Mouse (Mus musculus): Measurements from ENCODE around the gene Ccnb1. TPM values are rescaled to one million over a fixed set of nuclear protein-coding genes. Genes with fewer than 3 reads are reported as not detected.
A peak's percentile ranks its signal among the peaks of the same experiment; 100 is the strongest.
"Not testable (repeated sequence)": the region's sequence is repeated elsewhere in the genome, so short reads cannot be mapped to it uniquely, and the experiment has no call there.

Gene Ccnb1
- polyA plus RNA-seq, 1 experiment from 2014 or later = 278 TPM

- not testable (repeated sequence) for H3K9me3 ChIP-seq; H3K9ac ChIP-seq (replicated peaks); H3K27me3 ChIP-seq; ATAC-seq (ENCODE audit: low FRiP score, low read depth)
- 83% methylated on average over 6 of the region's 6 CpGs for WGBS
- H3K4me1 ChIP-seq = peaks cover 12% of the 10 kb centered on the region
- peak overlapping the region; percentile 79 for H3K4me2 ChIP-seq (replicated peaks)
- peak overlapping the region; percentile 79; the same call in 1 of the 2 replicates for H3K4me3 ChIP-seq
- 0 out of 2 replicates have a peak overlapping the region, but pooled peaks have one; percentile 54 for H3K27ac ChIP-seq (replicated peaks)
- H3K36me3 ChIP-seq = peaks cover 28% of the 10 kb centered on the region
Measured at GRCm38 (mm10) chr13:100731462-100732046, 54.8 kb downstream of the Ccnb1 start.

GRCm38 (mm10) chr13:100730861-100731176, 55.6 kb downstream of the Ccnb1 start, which contains the start of gene Cdk7:
Cdk7 (minus strand) TSS chr13:100730939.
- peaks cover 12% of the 10 kb centered on the region for H3K4me1 ChIP-seq
- 0% methylated on average over 19 of the region's 19 CpGs for WGBS
- peak; percentile 100 for ATAC-seq (ENCODE audit: low FRiP score, low read depth)

GRCm38 (mm10) chr13:100730153-100730860, 56.1 kb downstream of the Ccnb1 start:
- peak overlapping the region; percentile 79 for H3K4me3 ChIP-seq
- WGBS = 2% methylated on average over 30 of the region's 30 CpGs
- peaks cover 12% of the 10 kb centered on the region for H3K4me1 ChIP-seq

More at GRCm38 (mm10) chr13:100730861-100731176, 55.6 kb downstream of the Ccnb1 start, which contains the start of gene Cdk7:
- Histone ChIP-seq H3K4me2 (replicated peaks) (peak within 1 kb of the TSS; percentile 79), H3K36me3 (peaks cover 23% of the 10 kb centered on the region), H3K9ac (replicated peaks) (peak within 1 kb of the TSS; percentile 89), H3K27me3 (no peaks in the 10 kb centered on the region), H3K4me3 (peak within 1 kb of the TSS; percentile 79), H3K9me3 (no peaks in the 10 kb centered on the region), H3K27ac (replicated peaks) (peak within 1 kb of the TSS; percentile 86)

More at GRCm38 (mm10) chr13:100730153-100730860, 56.1 kb downstream of the Ccnb1 start:
- H3K9ac ChIP-seq (replicated peaks) = peak overlapping the region; percentile 89
- no peaks in the 10 kb centered on the region for H3K9me3 ChIP-seq
- peak overlapping the region; percentile 79 for H3K4me2 ChIP-seq (replicated peaks)
- peak overlapping the region; percentile 86 for H3K27ac ChIP-seq (replicated peaks)
- ATAC-seq (ENCODE audit: low FRiP score, low read depth) = peak; percentile 90; the same call in 1 of the 2 replicates
- peaks cover 22% of the 10 kb centered on the region for H3K36me3 ChIP-seq
- H3K27me3 ChIP-seq = no peaks in the 10 kb centered on the region

Other genes starting within 250 kb of the Ccnb1 start
- 2.9 and 3.3 TPM in 2 replicates for gene Ocln, start 233.9 kb downstream of the Ccnb1 start, polyA plus RNA-seq (2016; fragmentation: Nextera tagmentation; extraction: Ambion mirVana)
- gene Marveld2, start 169.6 kb downstream of the Ccnb1 start, polyA plus RNA-seq (2016; fragmentation: Nextera tagmentation; extraction: Ambion mirVana) = 1.9 and 2.0 TPM in 2 replicates
- 292 and 301 TPM in 2 replicates for gene Ak6, start 135.6 kb downstream of the Ccnb1 start, polyA plus RNA-seq (2016; fragmentation: Nextera tagmentation; extraction: Ambion mirVana)
- 22.5 and 23.7 TPM in 2 replicates for gene Rad17, start 135.5 kb downstream of the Ccnb1 start, polyA plus RNA-seq (2016; fragmentation: Nextera tagmentation; extraction: Ambion mirVana)
- gene Taf9, start 135.0 kb downstream of the Ccnb1 start, polyA plus RNA-seq (2016; fragmentation: Nextera tagmentation; extraction: Ambion mirVana) = 17.8 and 22.1 TPM in 2 replicates
- gene Ccdc125, start 116.9 kb downstream of the Ccnb1 start, polyA plus RNA-seq (2016; fragmentation: Nextera tagmentation; extraction: Ambion mirVana) = 2.5 and 3.1 TPM in 2 replicates
- gene Cdk7, start 55.6 kb downstream of the Ccnb1 start, polyA plus RNA-seq (2016; fragmentation: Nextera tagmentation; extraction: Ambion mirVana) = 63.2 and 67.5 TPM in 2 replicates
- 125 and 135 TPM in 2 replicates for gene Mrps36, start 41.9 kb downstream of the Ccnb1 start, polyA plus RNA-seq (2016; fragmentation: Nextera tagmentation; extraction: Ambion mirVana)
- 34.0 and 35.0 TPM in 2 replicates for gene Cenph, start 10.7 kb downstream of the Ccnb1 start, polyA plus RNA-seq (2016; fragmentation: Nextera tagmentation; extraction: Ambion mirVana)
- 40.9 and 43.2 TPM in 2 replicates for gene Slc30a5, start 46.9 kb upstream of the Ccnb1 start, polyA plus RNA-seq (2016; fragmentation: Nextera tagmentation; extraction: Ambion mirVana)

Measured in midbrain, embryonic 12.5 days (tissue).